Mouse (Mus musculus): ENCODE measurements at regions not wholly inside any gene's neighbourhood (a gene's known extent, or its start where the extent isn't known, plus 50 kb on each side); places are given as distances from the start of the nearest gene placed in this dataset.

DNA sequence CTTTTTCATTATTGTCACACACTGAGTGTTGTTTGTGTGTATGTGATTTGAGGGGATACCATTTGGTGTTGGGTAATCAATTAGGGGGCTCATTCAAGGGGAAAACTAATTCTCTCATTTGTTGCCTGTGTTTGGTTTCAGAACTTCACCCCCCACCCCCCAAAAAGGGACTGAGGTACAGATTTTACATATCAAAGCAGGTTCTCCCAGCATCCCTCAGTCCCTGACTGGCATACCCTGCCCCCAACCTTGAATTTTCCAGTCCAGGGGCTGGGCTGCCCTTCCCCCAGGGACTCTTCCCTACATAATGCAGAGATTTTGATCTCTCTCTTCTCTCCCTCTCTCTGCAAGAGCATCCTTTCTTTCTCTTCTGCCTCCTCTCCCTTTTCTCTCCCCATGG, 155.5 kb downstream of the Dusp6 start:
- no peak for TF ChIP-seq CTCF (IDR thresholded peaks at IDR 0.05; ENCODE audit: borderline replicate concordance, extremely low read depth, insufficient read depth, insufficient read length)
- TF ChIP-seq POLR2A (IDR thresholded peaks at IDR 0.05; ENCODE audit: borderline replicate concordance, extremely low read depth, insufficient read depth, insufficient read length, poor library complexity, severe bottlenecking) = no peak
